Mouse (Mus musculus): ENCODE measurements around the gene Cradd. TPM values are rescaled to one million over a fixed set of nuclear protein-coding genes. Genes with fewer than 3 reads are reported as not detected.
A peak's percentile ranks its signal among the peaks of the same experiment; 100 is the strongest.

Gene Cradd
- polyA plus RNA-seq, 1 experiment from 2014 or later: 13.2 TPM

- H3K36me3 ChIP-seq (replicated peaks): no peaks in the 10 kb centered on the region
- no peak overlapping the region for H3K27ac ChIP-seq
- 72% methylated on average over 8 of the region's 8 CpGs for WGBS
- H3K9me3 ChIP-seq: no peaks in the 10 kb centered on the region
- no peak overlapping the region for H3K4me3 ChIP-seq
- no peak for DNase-seq (ENCODE audit: extremely low spot score, low spot score)
- peaks cover 66% of the 10 kb centered on the region for H3K4me1 ChIP-seq
- peaks cover 20% of the 10 kb centered on the region for H3K27me3 ChIP-seq (ENCODE audit: poor library complexity, severe bottlenecking)
Measured at GRCm38 (mm10) chr10:95257979-95258378, 66.0 kb downstream of the Cradd start.

GRCm38 (mm10) chr10:95256095-95256494 is 67.8 kb downstream of the Cradd start:
- Histone ChIP-seq H3K4me1 (peaks cover 57% of the 10 kb centered on the region), H3K4me3 (no peak overlapping the region; the same call in 1 of the 2 replicates), H3K27me3 (ENCODE audit: poor library complexity, severe bottlenecking) (0 out of 2 replicates have a peak, but pooled peaks cover 5% of the 10 kb centered on the region)

GRCm38 (mm10) chr10:95255018-95255680 is 68.8 kb downstream of the Cradd start:
- Histone ChIP-seq H3K36me3 (replicated peaks) (no peaks in the 10 kb centered on the region), H3K4me3 (no peak overlapping the region), H3K27me3 (ENCODE audit: poor library complexity, severe bottlenecking) (0 out of 2 replicates have a peak, but pooled peaks cover 5% of the 10 kb centered on the region), H3K9me3 (no peaks in the 10 kb centered on the region), H3K27ac (no peak overlapping the region), H3K4me1 (peaks cover 62% of the 10 kb centered on the region)
- DNase-seq (ENCODE audit: extremely low spot score, low spot score): no peak
- WGBS: 85% methylated on average over 8 of the region's 8 CpGs

More at GRCm38 (mm10) chr10:95256095-95256494, 67.8 kb downstream of the Cradd start:
- no peaks in the 10 kb centered on the region for H3K36me3 ChIP-seq (replicated peaks)
- 31% methylated on average over 7 of the region's 7 CpGs for WGBS
- H3K27ac ChIP-seq: peak overlapping the region; percentile 62
- no peak for DNase-seq (ENCODE audit: extremely low spot score, low spot score)
- no peaks in the 10 kb centered on the region for H3K9me3 ChIP-seq

GRCm38 (mm10) chr10:95254453-95255001 is 69.4 kb downstream of the Cradd start:
- H3K4me1 ChIP-seq: peaks cover 60% of the 10 kb centered on the region
- no peaks in the 10 kb centered on the region for H3K36me3 ChIP-seq (replicated peaks)
- H3K9me3 ChIP-seq: no peaks in the 10 kb centered on the region
- H3K4me3 ChIP-seq: no peak overlapping the region
- DNase-seq (ENCODE audit: extremely low spot score, low spot score): no peak
- 0 out of 2 replicates have a peak, but pooled peaks cover under 1% of the 10 kb centered on the region for H3K27me3 ChIP-seq (ENCODE audit: poor library complexity, severe bottlenecking)
- peak overlapping the region; percentile 62 for H3K27ac ChIP-seq
- WGBS: 59% methylated on average over 13 of the region's 13 CpGs

- Histone ChIP-seq H3K36me3 (replicated peaks) (no peaks in the 10 kb centered on the region), H3K4me3 (no peak overlapping the region), H3K4me1 (peaks cover 56% of the 10 kb centered on the region), H3K27ac (0 out of 2 replicates have a peak overlapping the region, but pooled peaks have one; percentile 31), H3K27me3 (ENCODE audit: poor library complexity, severe bottlenecking) (no peaks in the 10 kb centered on the region), H3K9me3 (no peaks in the 10 kb centered on the region)
- no peak for DNase-seq (ENCODE audit: extremely low spot score, low spot score)
- WGBS: 62% methylated on average over 3 of the region's 3 CpGs
Measured at GRCm38 (mm10) chr10:95254046-95254445, 69.9 kb downstream of the Cradd start.

- 72% methylated on average over 16 of the region's 16 CpGs for WGBS
- Histone ChIP-seq H3K9me3 (no peaks in the 10 kb centered on the region), H3K27me3 (ENCODE audit: poor library complexity, severe bottlenecking) (no peaks in the 10 kb centered on the region), H3K27ac (no peak overlapping the region), H3K4me1 (peaks cover 44% of the 10 kb centered on the region), H3K4me3 (no peak overlapping the region), H3K36me3 (replicated peaks) (no peaks in the 10 kb centered on the region)
- DNase-seq (ENCODE audit: extremely low spot score, low spot score): no peak
Measured at GRCm38 (mm10) chr10:95251674-95252073, 72.3 kb downstream of the Cradd start.

- no peak overlapping the region for H3K4me3 ChIP-seq
- H3K27ac ChIP-seq: peak overlapping the region; percentile 35; the same call in 1 of the 2 replicates
- no peaks in the 10 kb centered on the region for H3K27me3 ChIP-seq (ENCODE audit: poor library complexity, severe bottlenecking)
- WGBS: 53% methylated on average over 6 of the region's 6 CpGs
- no peak for DNase-seq (ENCODE audit: extremely low spot score, low spot score)
- no peaks in the 10 kb centered on the region for H3K36me3 ChIP-seq (replicated peaks)
- H3K9me3 ChIP-seq: no peaks in the 10 kb centered on the region
- peaks cover 31% of the 10 kb centered on the region for H3K4me1 ChIP-seq
Measured at GRCm38 (mm10) chr10:95248362-95248761, 75.6 kb downstream of the Cradd start.

- no peaks in the 10 kb centered on the region for H3K9me3 ChIP-seq
- peaks cover 8% of the 10 kb centered on the region; the same call in 1 of the 2 replicates for H3K27me3 ChIP-seq (ENCODE audit: poor library complexity, severe bottlenecking)
- no peak overlapping the region for H3K27ac ChIP-seq
- 94% methylated on average over 2 of the region's 2 CpGs for WGBS
- DNase-seq (ENCODE audit: extremely low spot score, low spot score): no peak
- H3K4me3 ChIP-seq: no peak overlapping the region
- H3K4me1 ChIP-seq: peaks cover 39% of the 10 kb centered on the region
- H3K36me3 ChIP-seq (replicated peaks): no peaks in the 10 kb centered on the region
Measured at GRCm38 (mm10) chr10:95246696-95247095, 77.2 kb downstream of the Cradd start.

- no peaks in the 10 kb centered on the region for H3K36me3 ChIP-seq (replicated peaks)
- peaks cover 37% of the 10 kb centered on the region for H3K4me1 ChIP-seq
- WGBS: 94% methylated on average over 2 of the region's 2 CpGs
- no peak overlapping the region for H3K4me3 ChIP-seq
- 0 out of 2 replicates have a peak overlapping the region, but pooled peaks have one; percentile 27 for H3K27ac ChIP-seq
- H3K9me3 ChIP-seq: no peaks in the 10 kb centered on the region
- DNase-seq (ENCODE audit: extremely low spot score, low spot score): no peak
- H3K27me3 ChIP-seq (ENCODE audit: poor library complexity, severe bottlenecking): peaks cover 12% of the 10 kb centered on the region
Measured at GRCm38 (mm10) chr10:95245680-95245982, 78.3 kb downstream of the Cradd start.

- H3K4me1 ChIP-seq: peaks cover 39% of the 10 kb centered on the region
- WGBS: 40% methylated on average over 16 of the region's 23 CpGs
- no peak for DNase-seq (ENCODE audit: extremely low spot score, low spot score)
- H3K4me3 ChIP-seq: peak overlapping the region; percentile 11; the same call in 1 of the 2 replicates
- H3K9me3 ChIP-seq: no peaks in the 10 kb centered on the region
- H3K27me3 ChIP-seq (ENCODE audit: poor library complexity, severe bottlenecking): peaks cover 15% of the 10 kb centered on the region
- no peaks in the 10 kb centered on the region for H3K36me3 ChIP-seq (replicated peaks)
- H3K27ac ChIP-seq: 0 out of 2 replicates have a peak overlapping the region, but pooled peaks have one; percentile 27
Measured at GRCm38 (mm10) chr10:95244961-95245679, 78.8 kb downstream of the Cradd start.

GRCm38 (mm10) chr10:95239196-95240069 is 84.5 kb downstream of the Cradd start:
- DNase-seq (ENCODE audit: extremely low spot score, low spot score): no peak
- 39% methylated on average over 13 of the region's 13 CpGs for WGBS
- Histone ChIP-seq H3K27me3 (ENCODE audit: poor library complexity, severe bottlenecking) (peaks cover 38% of the 10 kb centered on the region), H3K36me3 (replicated peaks) (no peaks in the 10 kb centered on the region), H3K27ac (no peak overlapping the region; the same call in 1 of the 2 replicates), H3K4me1 (peaks cover 58% of the 10 kb centered on the region), H3K4me3 (no peak overlapping the region), H3K9me3 (no peaks in the 10 kb centered on the region)

GRCm38 (mm10) chr10:95238667-95239066 is 85.3 kb downstream of the Cradd start:
- no peak for DNase-seq (ENCODE audit: extremely low spot score, low spot score)
- Histone ChIP-seq H3K4me3 (no peak overlapping the region), H3K27ac (peak overlapping the region; percentile 22; the same call in 1 of the 2 replicates), H3K27me3 (ENCODE audit: poor library complexity, severe bottlenecking) (peaks cover 38% of the 10 kb centered on the region), H3K36me3 (replicated peaks) (no peaks in the 10 kb centered on the region), H3K4me1 (peaks cover 64% of the 10 kb centered on the region), H3K9me3 (no peaks in the 10 kb centered on the region)
- WGBS: 84% methylated on average over 2 of the region's 2 CpGs

Measured in forebrain, embryonic 10.5 days (tissue).